Mouse (Mus musculus) thymus, adult 2 months (tissue): ENCODE results near the gene Qrich1.

Experiments used
- CTCF ChIP-seq: fragments of 200-500 bp; IDR thresholded peaks from 2 replicates; pipeline ENCODE4 v1.5.1; 2012; ENCODE audit warnings: mild to moderate bottlenecking, control low read depth, low read length, moderate library complexity, borderline replicate concordance; ENCODE audit not compliant: control insufficient read depth, poor library complexity, insufficient read depth; ENCODE audit errors: extremely low read depth
- POLR2A ChIP-seq: fragments of 200-500 bp; IDR thresholded peaks from 2 replicates; pipeline ENCODE4 v1.6.1; 2012; ENCODE audit warnings: mild to moderate bottlenecking, low read length, control low read depth, moderate library complexity; ENCODE audit not compliant: control insufficient read depth, poor library complexity, insufficient read depth; ENCODE audit errors: extremely low read depth

DNA sequence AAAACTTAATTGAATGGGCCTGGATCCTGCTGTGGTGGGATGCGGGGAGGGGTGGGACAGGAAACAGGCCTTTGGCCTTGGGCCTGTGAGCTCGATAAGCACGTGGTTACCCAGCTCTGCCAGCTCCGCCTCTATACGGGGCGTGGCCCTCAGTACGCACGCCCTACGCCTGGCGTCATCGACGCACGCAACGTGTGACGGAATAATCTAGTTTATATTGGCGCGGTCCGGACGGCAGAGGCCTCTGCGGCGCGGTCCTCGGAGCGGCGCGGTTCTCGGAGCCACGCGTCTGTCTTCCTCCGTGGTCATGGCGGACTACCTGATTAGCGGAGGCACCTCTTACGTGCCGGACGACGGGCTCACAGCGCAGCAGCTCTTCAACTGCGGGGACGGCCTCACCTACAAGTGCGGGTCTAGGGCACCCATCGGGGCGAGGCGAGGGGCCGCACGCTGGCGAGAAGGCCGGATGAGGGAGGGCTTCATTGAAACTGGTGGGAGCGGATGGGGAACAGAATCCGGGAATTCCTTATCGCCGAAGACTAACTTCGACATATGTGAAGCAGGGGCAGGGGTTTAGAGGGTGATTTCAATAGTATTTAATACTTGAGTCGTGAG, 43.7 kb downstream of the Qrich1 start, which contains the start of gene Impdh2:
- TF ChIP-seq CTCF: peak; percentile 33; the same call in 1 of the 2 replicates
- peak; percentile 94 for TF ChIP-seq POLR2A
